Mouse (Mus musculus): ENCODE data around the gene Calhm2. TPM values are rescaled to one million over a fixed set of nuclear protein-coding genes. Genes with fewer than 3 reads are reported as not detected.
"Not testable (repeated sequence)": the region's sequence is repeated elsewhere in the genome, so short reads cannot be mapped to it uniquely, and the experiment has no call there.

The Calhm2 gene
- polyA plus RNA-seq, 1 experiment from 2014 or later = 7.7 TPM

- no peak overlapping the region for H3K9ac ChIP-seq
- no peak overlapping the region for H3K4me2 ChIP-seq
- H3K4me3 ChIP-seq (replicated peaks) = no peak overlapping the region
- no peaks in the 10 kb centered on the region for H3K4me1 ChIP-seq
- no peak overlapping the region for H3K27ac ChIP-seq
- H3K36me3 ChIP-seq = no peaks in the 10 kb centered on the region
- no peaks in the 10 kb centered on the region for H3K9me3 ChIP-seq
- 64% methylated on average over 5 of the region's 5 CpGs for WGBS
- no peak for ATAC-seq (ENCODE audit: insufficient read depth, low FRiP score, low read depth)
- no peaks in the 10 kb centered on the region; the same call in 1 of the 2 replicates for H3K27me3 ChIP-seq (replicated peaks)
Measured at GRCm38 (mm10) chr19:47148267-47148847, 10.3 kb upstream of the Calhm2 start.

- no peak for ATAC-seq (ENCODE audit: insufficient read depth, low FRiP score, low read depth)
- no peaks in the 10 kb centered on the region for H3K4me1 ChIP-seq
- H3K27me3 ChIP-seq (replicated peaks) = no peaks in the 10 kb centered on the region
- 91% methylated on average over 6 of the region's 6 CpGs for WGBS
- no peak within 1 kb of the TSS for H3K4me2 ChIP-seq
- no peak within 1 kb of the TSS for H3K9ac ChIP-seq
- H3K27ac ChIP-seq = no peak within 1 kb of the TSS
- H3K4me3 ChIP-seq (replicated peaks) = no peak within 1 kb of the TSS
- H3K9me3 ChIP-seq = no peaks in the 10 kb centered on the region
- no peaks in the 10 kb centered on the region for H3K36me3 ChIP-seq
Measured at GRCm38 (mm10) chr19:47144154-47144553, 6.1 kb upstream of the Calhm2 start, which contains the start of gene Calhm1. Calhm1 (minus strand) TSS chr19:47144254.

DNA sequence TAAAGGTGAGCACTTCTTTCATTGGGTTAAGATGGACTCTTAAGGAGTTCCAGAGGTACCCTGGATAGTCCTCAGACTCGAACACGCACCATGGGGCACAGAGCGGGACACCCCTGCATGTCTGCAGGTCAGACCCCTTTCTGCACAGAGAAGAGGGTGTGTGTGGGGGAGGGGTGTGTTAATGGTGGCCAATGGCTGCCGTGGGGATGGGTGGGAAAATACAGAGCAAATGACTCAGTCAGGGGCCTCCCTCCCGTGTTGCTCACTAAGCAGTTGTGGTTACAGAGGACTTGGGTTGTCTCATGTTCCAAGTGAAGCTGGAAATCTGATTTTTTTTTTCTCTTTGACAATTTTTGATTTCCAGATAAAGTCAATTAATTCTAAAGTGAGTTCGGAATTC lies 4.3 kb upstream of the Calhm2 start:
- Histone ChIP-seq H3K9ac (no peak overlapping the region), H3K27ac (no peak overlapping the region), H3K9me3 (no peaks in the 10 kb centered on the region), H3K36me3 (no peaks in the 10 kb centered on the region), H3K4me2 (no peak overlapping the region), H3K4me1 (peaks cover 9% of the 10 kb centered on the region), H3K27me3 (replicated peaks) (no peaks in the 10 kb centered on the region), H3K4me3 (replicated peaks) (no peak overlapping the region)
- 72% methylated on average over 6 of the region's 6 CpGs for WGBS
- no peak for ATAC-seq (ENCODE audit: insufficient read depth, low FRiP score, low read depth)

- not testable (repeated sequence) for ATAC-seq (ENCODE audit: insufficient read depth, low FRiP score, low read depth); H3K9ac ChIP-seq; H3K27me3 ChIP-seq (replicated peaks); H3K36me3 ChIP-seq; H3K27ac ChIP-seq; H3K4me2 ChIP-seq; H3K9me3 ChIP-seq; H3K4me3 ChIP-seq (replicated peaks)
- H3K4me1 ChIP-seq = peaks cover 18% of the 10 kb centered on the region
- 29% methylated on average over 7 of the region's 7 CpGs for WGBS
Measured at GRCm38 (mm10) chr19:47139611-47140010, 1.5 kb upstream of the Calhm2 start.

DNA sequence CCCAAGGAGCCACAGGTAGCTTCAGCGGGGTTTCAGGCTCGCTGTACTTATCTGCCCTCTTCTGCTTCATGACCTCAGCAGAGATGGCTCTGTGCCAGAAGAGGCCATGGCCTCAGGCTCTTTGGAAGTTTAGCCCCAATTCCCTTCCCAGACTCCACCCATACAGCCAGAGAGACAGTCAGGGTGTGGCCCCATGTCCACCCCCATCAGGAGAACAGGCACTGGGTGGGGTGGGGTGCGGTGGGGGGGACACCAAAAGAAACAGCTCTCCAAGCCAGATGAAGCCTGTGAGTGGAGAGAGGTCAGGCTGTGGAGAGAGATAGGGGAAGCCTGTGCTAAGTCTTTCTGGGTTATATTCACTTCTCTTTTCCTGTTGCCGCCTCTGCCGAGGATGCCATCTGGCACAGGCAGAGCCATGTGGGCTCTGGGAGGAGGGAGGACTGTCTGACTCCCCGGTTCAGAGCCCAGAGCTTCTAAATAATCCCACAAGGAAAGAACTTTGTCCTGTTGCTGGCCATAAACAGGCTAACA lies 978 bp downstream of the Calhm2 start:
- Histone ChIP-seq H3K4me3 (replicated peaks) (peak overlapping the region; percentile 50), H3K4me1 (peaks cover 18% of the 10 kb centered on the region), H3K27ac (peak overlapping the region; percentile 93), H3K27me3 (replicated peaks) (no peaks in the 10 kb centered on the region), H3K9ac (peak overlapping the region; percentile 40; the same call in 1 of the 2 replicates), H3K36me3 (peaks cover 18% of the 10 kb centered on the region), H3K4me2 (peak overlapping the region; percentile 77), H3K9me3 (no peaks in the 10 kb centered on the region)
- WGBS = 26% methylated on average over 6 of the region's 6 CpGs
- ATAC-seq (ENCODE audit: insufficient read depth, low FRiP score, low read depth) = peak; percentile 34; the same call in 1 of the 2 replicates

GRCm38 (mm10) chr19:47136170-47136569 lies 1.9 kb downstream of the Calhm2 start:
- no peak for ATAC-seq (ENCODE audit: insufficient read depth, low FRiP score, low read depth)
- Histone ChIP-seq H3K36me3 (peaks cover 23% of the 10 kb centered on the region), H3K4me2 (no peak overlapping the region), H3K27ac (no peak overlapping the region), H3K27me3 (replicated peaks) (no peaks in the 10 kb centered on the region), H3K9me3 (no peaks in the 10 kb centered on the region), H3K4me1 (peaks cover 18% of the 10 kb centered on the region), H3K4me3 (replicated peaks) (no peak overlapping the region), H3K9ac (no peak overlapping the region)
- WGBS = 87% methylated on average over 5 of the region's 5 CpGs

GRCm38 (mm10) chr19:47135568-47135967 lies 2.5 kb downstream of the Calhm2 start:
- peaks cover 18% of the 10 kb centered on the region for H3K4me1 ChIP-seq
- no peak overlapping the region for H3K9ac ChIP-seq
- ATAC-seq (ENCODE audit: insufficient read depth, low FRiP score, low read depth) = no peak
- H3K4me2 ChIP-seq = no peak overlapping the region
- no peak overlapping the region for H3K4me3 ChIP-seq (replicated peaks)
- WGBS = 94% methylated on average over 17 of the region's 17 CpGs
- H3K9me3 ChIP-seq = no peaks in the 10 kb centered on the region
- peaks cover 26% of the 10 kb centered on the region for H3K36me3 ChIP-seq
- H3K27me3 ChIP-seq (replicated peaks) = no peaks in the 10 kb centered on the region
- H3K27ac ChIP-seq = no peak overlapping the region

GRCm38 (mm10) chr19:47133161-47133560 lies 4.9 kb downstream of the Calhm2 start:
- no peak overlapping the region for H3K4me2 ChIP-seq
- WGBS = 86% methylated on average over 7 of the region's 7 CpGs
- no peak for ATAC-seq (ENCODE audit: insufficient read depth, low FRiP score, low read depth)
- no peaks in the 10 kb centered on the region for H3K9me3 ChIP-seq
- H3K27me3 ChIP-seq (replicated peaks) = no peaks in the 10 kb centered on the region
- H3K4me1 ChIP-seq = peaks cover 11% of the 10 kb centered on the region
- H3K27ac ChIP-seq = no peak overlapping the region
- H3K36me3 ChIP-seq = peaks cover 49% of the 10 kb centered on the region
- H3K4me3 ChIP-seq (replicated peaks) = no peak overlapping the region
- H3K9ac ChIP-seq = no peak overlapping the region

DNA sequence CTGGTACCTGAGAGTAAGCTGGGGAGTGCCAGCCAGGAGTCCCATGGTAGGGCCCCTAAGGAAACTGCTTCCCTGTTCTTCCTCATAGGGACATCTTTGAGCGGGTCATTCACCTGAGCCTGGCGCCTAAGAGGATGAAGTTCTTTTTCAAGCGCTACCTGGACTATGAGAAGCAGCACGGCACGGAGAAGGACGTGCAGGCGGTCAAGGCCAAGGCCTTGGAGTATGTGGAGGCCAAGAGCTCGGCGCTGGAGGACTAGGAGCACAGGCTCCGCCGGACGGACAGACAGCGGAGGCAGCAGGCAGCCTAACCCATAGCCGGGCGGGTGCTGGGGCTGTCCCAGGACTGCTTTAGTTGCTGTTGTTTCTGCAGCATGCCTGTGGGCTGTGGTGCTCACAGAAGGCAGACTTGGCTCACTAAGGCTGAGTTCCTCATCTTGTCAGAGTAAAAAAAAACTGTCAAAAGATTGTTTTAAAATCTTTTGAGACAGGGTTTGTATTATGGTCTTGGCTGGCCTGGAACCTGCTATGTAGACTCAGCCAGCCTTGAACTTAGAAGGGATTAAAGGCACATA lies 7.5 kb downstream of the Calhm2 start:
- WGBS = 94% methylated on average over 15 of the region's 15 CpGs
- Histone ChIP-seq H3K36me3 (peaks cover 65% of the 10 kb centered on the region), H3K4me3 (replicated peaks) (no peak overlapping the region), H3K4me2 (no peak overlapping the region), H3K9ac (no peak overlapping the region), H3K4me1 (no peaks in the 10 kb centered on the region), H3K27me3 (replicated peaks) (no peaks in the 10 kb centered on the region), H3K9me3 (no peaks in the 10 kb centered on the region), H3K27ac (no peak overlapping the region)
- no peak for ATAC-seq (ENCODE audit: insufficient read depth, low FRiP score, low read depth)

GRCm38 (mm10) chr19:47128835-47129234 lies 9.3 kb downstream of the Calhm2 start:
- H3K36me3 ChIP-seq = peaks cover 67% of the 10 kb centered on the region
- 91% methylated on average over 11 of the region's 11 CpGs for WGBS
- H3K4me3 ChIP-seq (replicated peaks) = no peak overlapping the region
- H3K4me2 ChIP-seq = no peak overlapping the region
- no peak for ATAC-seq (ENCODE audit: insufficient read depth, low FRiP score, low read depth)
- H3K27me3 ChIP-seq (replicated peaks) = no peaks in the 10 kb centered on the region
- H3K4me1 ChIP-seq = no peaks in the 10 kb centered on the region
- no peak overlapping the region for H3K9ac ChIP-seq
- H3K9me3 ChIP-seq = no peaks in the 10 kb centered on the region
- H3K27ac ChIP-seq = no peak overlapping the region

DNA sequence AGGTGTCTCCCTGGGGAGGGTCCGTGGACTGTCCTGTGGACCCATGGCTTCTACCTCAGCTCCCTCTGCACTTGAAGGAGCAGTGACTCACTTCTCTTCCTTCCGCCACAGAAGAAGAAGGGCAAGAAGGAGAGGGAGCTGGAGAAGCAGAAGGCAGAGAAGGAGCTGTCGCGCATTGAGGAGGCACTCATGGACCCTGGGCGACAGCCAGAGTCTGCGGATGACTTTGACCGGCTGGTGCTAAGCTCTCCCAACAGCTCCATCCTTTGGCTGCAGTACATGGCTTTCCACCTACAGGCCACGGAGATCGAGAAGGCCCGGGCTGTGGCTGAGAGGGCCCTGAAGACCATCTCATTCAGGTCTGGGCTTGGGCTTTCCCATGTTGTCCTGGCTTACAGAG lies 9.9 kb downstream of the Calhm2 start:
- Histone ChIP-seq H3K27ac (no peak overlapping the region), H3K9me3 (no peaks in the 10 kb centered on the region), H3K9ac (no peak overlapping the region), H3K4me1 (no peaks in the 10 kb centered on the region), H3K4me3 (replicated peaks) (no peak overlapping the region), H3K36me3 (peaks cover 64% of the 10 kb centered on the region), H3K27me3 (replicated peaks) (no peaks in the 10 kb centered on the region), H3K4me2 (no peak overlapping the region)
- no peak for ATAC-seq (ENCODE audit: insufficient read depth, low FRiP score, low read depth)
- WGBS = 92% methylated on average over 10 of the region's 10 CpGs

DNA sequence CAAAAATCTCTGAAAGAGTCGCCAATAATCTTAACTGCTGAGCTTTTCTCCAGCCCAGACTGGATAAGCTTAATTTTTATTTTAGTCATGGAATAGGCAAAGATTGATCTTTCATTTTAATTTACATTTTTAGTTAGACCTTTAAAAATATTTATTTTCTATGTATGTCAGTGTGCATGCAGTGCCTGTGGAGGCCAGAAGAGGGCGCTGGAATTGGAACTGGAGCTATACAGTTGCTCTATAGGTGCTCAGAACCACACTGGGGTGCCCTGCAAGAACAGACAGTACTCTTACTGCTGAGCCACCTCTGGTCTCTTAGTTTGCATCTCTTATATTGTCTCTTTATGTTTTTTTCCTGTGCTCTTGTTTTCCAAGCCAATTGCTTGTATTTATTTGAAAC lies 15.3 kb downstream of the Calhm2 start:
- no peaks in the 10 kb centered on the region for H3K9me3 ChIP-seq
- WGBS = 22% methylated on average over 2 of the region's 2 CpGs
- H3K36me3 ChIP-seq = peaks cover 40% of the 10 kb centered on the region
- ATAC-seq (ENCODE audit: insufficient read depth, low FRiP score, low read depth) = no peak
- H3K27me3 ChIP-seq (replicated peaks) = no peaks in the 10 kb centered on the region
- no peak overlapping the region for H3K27ac ChIP-seq
- H3K4me1 ChIP-seq = no peaks in the 10 kb centered on the region
- H3K4me2 ChIP-seq = no peak overlapping the region
- H3K9ac ChIP-seq = no peak overlapping the region
- no peak overlapping the region for H3K4me3 ChIP-seq (replicated peaks)
